ENCODE assay signal across 9 mouse cellular contexts in genomic region chr17:84118271-84118670, GRCm38 (mm10).
A peak's percentile ranks its signal among the peaks of the same experiment; 100 is the strongest.
DNase-seq lines count a peak whose midpoint lies in the region; ATAC-seq and TF ChIP-seq lines count a peak whose summit lies in the region.
"Had no signal": no experiment of that assay in that cellular context is flagged by ENCODE, and none has a peak within 500 bp of the region (broad histone marks: within the 10 kb centered on the region; RNA-seq: fewer than 3 reads in every experiment).

No protein-coding gene starts in this region.

- H3K27ac ChIP-seq in lung, postnatal 0 days (ENCODE audit: low read length): peak overlapping the region; percentile 59; the same call in 1 of the 2 replicates
- H3K27ac ChIP-seq in liver, embryonic 13.5 days: peak overlapping the region; percentile 80
- H3K27ac ChIP-seq in stomach, embryonic 16.5 days (ENCODE audit: low read length): peak overlapping the region; percentile 39; the same call in 1 of the 2 replicates
- no peak overlapping the region for H3K27ac ChIP-seq in forebrain, postnatal 0 days (ENCODE audit: low read depth, low read length)

- H3K27me3 ChIP-seq in lung, postnatal 0 days (replicated peaks; ENCODE audit: insufficient read depth, low read length): no peaks in the 10 kb centered on the region
- no peaks in the 10 kb centered on the region for H3K27me3 ChIP-seq in liver, embryonic 13.5 days
- no peaks in the 10 kb centered on the region for H3K27me3 ChIP-seq in stomach, embryonic 16.5 days (ENCODE audit: control insufficient read depth, insufficient read depth, low read length)
- H3K27me3 ChIP-seq in forebrain, postnatal 0 days (ENCODE audit: insufficient read depth, low read length): no peaks in the 10 kb centered on the region

- H3K4me3 ChIP-seq in lung, postnatal 0 days (ENCODE audit: low read depth, low read length): no peak overlapping the region
- H3K4me3 ChIP-seq in liver, embryonic 13.5 days (replicated peaks): no peak overlapping the region
- H3K4me3 ChIP-seq in stomach, embryonic 16.5 days (replicated peaks; ENCODE audit: low read length): no peak overlapping the region
- no peak overlapping the region for H3K4me3 ChIP-seq in forebrain, postnatal 0 days (ENCODE audit: low read depth, low read length)

- WGBS in lung, postnatal 0 days: 87% methylated on average over 4 of the region's 4 CpGs
- WGBS in liver, embryonic 13.5 days (ENCODE audit: insufficient replicate concordance): 35% methylated on average over 4 of the region's 4 CpGs
- 82% methylated on average over 4 of the region's 4 CpGs for WGBS in stomach, embryonic 16.5 days
- WGBS in forebrain, postnatal 0 days: 85% methylated on average over 4 of the region's 4 CpGs

- DNase-seq in adrenal gland, adult (ENCODE audit: inconsistent age in 2 of 2, low spot score in 1 of 2): peak; percentile 38 to 55
- no peak for DNase-seq in adrenal gland, postnatal 25 days
- DNase-seq in lung, postnatal 0 days (ENCODE audit: low spot score): no peak
- no peak for DNase-seq in lung, postnatal 10 days
- no peak for DNase-seq in liver, embryonic 13.5 days
- no peak for DNase-seq in testis, postnatal 14 days (ENCODE audit: low spot score)
- no peak for DNase-seq in forebrain, postnatal 0 days
- DNase-seq: right cerebral cortex, postnatal 4 days had no signal

- ATAC-seq in lung, postnatal 0 days: peak; percentile 20; the same call in 1 of the 2 replicates
- ATAC-seq in liver, embryonic 13.5 days (ENCODE audit: low read depth): peak; percentile 72
- ATAC-seq in stomach, embryonic 16.5 days (ENCODE audit: insufficient read depth, low FRiP score): no peak
- ATAC-seq in forebrain, postnatal 0 days: no peak

- no peak overlapping the region for H3K4me2 ChIP-seq in lung, postnatal 0 days (replicated peaks; ENCODE audit: low read depth, low read length)
- peak overlapping the region; percentile 37 for H3K4me2 ChIP-seq in liver, embryonic 13.5 days
- H3K4me2 ChIP-seq in stomach, embryonic 16.5 days (ENCODE audit: low read depth, low read length): no peak overlapping the region
- H3K4me2 ChIP-seq in forebrain, postnatal 0 days (ENCODE audit: low read depth): no peak overlapping the region

- no peaks in the 10 kb centered on the region for H3K9me3 ChIP-seq in lung, postnatal 0 days (ENCODE audit: low read length)
- no peaks in the 10 kb centered on the region for H3K9me3 ChIP-seq in liver, embryonic 13.5 days (replicated peaks)
- H3K9me3 ChIP-seq in stomach, embryonic 16.5 days (replicated peaks; ENCODE audit: control insufficient read depth, low read length): no peaks in the 10 kb centered on the region
- no peaks in the 10 kb centered on the region for H3K9me3 ChIP-seq in forebrain, postnatal 0 days (ENCODE audit: low read length)

- TF ChIP-seq CTCF in lung, postnatal 0 days (IDR thresholded peaks at IDR 0.05): no peak
- no peak for TF ChIP-seq CTCF in forebrain, postnatal 0 days (IDR thresholded peaks at IDR 0.05; ENCODE audit: low read depth)

- no peaks in the 10 kb centered on the region for H3K36me3 ChIP-seq in lung, postnatal 0 days (ENCODE audit: insufficient read depth, low read length)
- H3K36me3 ChIP-seq in liver, embryonic 13.5 days: no peaks in the 10 kb centered on the region
- no peaks in the 10 kb centered on the region for H3K36me3 ChIP-seq in stomach, embryonic 16.5 days (ENCODE audit: control insufficient read depth, insufficient read depth, low read length)
- H3K36me3 ChIP-seq in forebrain, postnatal 0 days (ENCODE audit: insufficient read depth): no peaks in the 10 kb centered on the region

- TF ChIP-seq EP300 in lung, postnatal 0 days (IDR thresholded peaks at IDR 0.05): no peak

- no peak overlapping the region for H3K9ac ChIP-seq in lung, postnatal 0 days (replicated peaks; ENCODE audit: low read depth)
- peak overlapping the region; percentile 61; the same call in 1 of the 2 replicates for H3K9ac ChIP-seq in liver, embryonic 13.5 days
- 0 out of 2 replicates have a peak overlapping the region, but pooled peaks have one; percentile 43 for H3K9ac ChIP-seq in stomach, embryonic 16.5 days (ENCODE audit: low read length)
- no peak overlapping the region for H3K9ac ChIP-seq in forebrain, postnatal 0 days

- peaks cover 6% of the 10 kb centered on the region; the same call in 1 of the 2 replicates for H3K4me1 ChIP-seq in lung, postnatal 0 days (ENCODE audit: insufficient read depth, low read depth, low read length)
- H3K4me1 ChIP-seq in liver, embryonic 13.5 days (replicated peaks): peaks cover 79% of the 10 kb centered on the region
- H3K4me1 ChIP-seq in stomach, embryonic 16.5 days (ENCODE audit: control insufficient read depth, insufficient read depth, low read length): peaks cover 16% of the 10 kb centered on the region; the same call in 1 of the 2 replicates
- no peaks in the 10 kb centered on the region for H3K4me1 ChIP-seq in forebrain, postnatal 0 days (ENCODE audit: insufficient read depth)

Comparison
In these comparisons a context has a peak if more than half of its experiments do, and no peak if none do; other contexts are left out.
1. DNase-seq: peak in adrenal gland, adult (2 of 2); none in adrenal gland, postnatal 25 days (single experiment), lung, postnatal 0 days (single experiment), lung, postnatal 10 days (single experiment), liver, embryonic 13.5 days (single experiment), testis, postnatal 14 days (single experiment) and forebrain, postnatal 0 days (single experiment).
2. ATAC-seq: peak in lung, postnatal 0 days (single experiment) and liver, embryonic 13.5 days (single experiment); none in stomach, embryonic 16.5 days (single experiment) and forebrain, postnatal 0 days (single experiment).
3. H3K9ac ChIP-seq: peak in liver, embryonic 13.5 days (single experiment) and stomach, embryonic 16.5 days (single experiment); none in lung, postnatal 0 days (single experiment) and forebrain, postnatal 0 days (single experiment).